Comparison of ENCODE assay signal across 20 mouse cellular contexts in the genomic region with DNA sequence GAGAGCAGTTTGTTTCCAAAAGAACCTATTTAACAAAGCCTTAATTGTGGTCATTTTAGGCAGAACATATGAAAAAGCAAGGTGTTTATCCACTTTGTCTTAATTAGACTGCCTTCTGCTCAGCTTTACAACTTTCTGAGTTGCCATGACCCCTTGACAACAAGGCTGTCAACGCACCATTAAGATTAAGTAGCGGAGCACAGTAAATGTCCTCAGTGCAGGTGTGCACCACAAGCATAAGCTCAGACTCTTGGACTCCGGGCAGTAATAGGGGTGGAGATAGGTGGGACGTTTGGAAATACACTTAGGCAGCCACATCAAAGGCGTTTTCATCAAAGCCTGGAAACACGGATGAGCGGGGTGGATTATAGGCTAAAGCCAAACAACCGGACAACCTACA.
"Had no signal": no experiment of that assay in that cellular context is flagged by ENCODE, and none has a peak within 500 bp of the region (broad histone marks: within the 10 kb centered on the region; RNA-seq: fewer than 3 reads in every experiment).

No protein-coding gene starts in this region.

- H3K36me3 ChIP-seq: liver, embryonic 13.5 days; midbrain, embryonic 12.5 days; midbrain, embryonic 15.5 days; neural tube, embryonic 12.5 days; neural tube, embryonic 15.5 days had no signal

- DNase-seq: kidney, adult 18-20 months; kidney, adult 9 months; kidney, postnatal 25 days; layer of hippocampus, postnatal 36 days; liver, embryonic 13.5 days; lung, adult 2 months; lung, postnatal 14 days; lung, postnatal 4 days; right cerebral cortex, adult 18-20 months; right cerebral cortex, postnatal 14 days; right cerebral cortex, postnatal 4 days; thymus, adult 2 months; thymus, postnatal 25 days had no signal

- H3K27ac ChIP-seq: left cerebral cortex, adult 2 months; liver, embryonic 13.5 days; midbrain, embryonic 12.5 days; midbrain, embryonic 15.5 days; neural tube, embryonic 12.5 days; neural tube, embryonic 15.5 days; stomach, postnatal 0 days had no signal

- H3K4me2 ChIP-seq: liver, embryonic 13.5 days; midbrain, embryonic 12.5 days; midbrain, embryonic 15.5 days; neural tube, embryonic 12.5 days; neural tube, embryonic 15.5 days had no signal

- H3K27me3 ChIP-seq: liver, embryonic 13.5 days; midbrain, embryonic 12.5 days; midbrain, embryonic 15.5 days; neural tube, embryonic 12.5 days; neural tube, embryonic 15.5 days had no signal

- H3K9me3 ChIP-seq: liver, embryonic 13.5 days; midbrain, embryonic 12.5 days; midbrain, embryonic 15.5 days; neural tube, embryonic 12.5 days; neural tube, embryonic 15.5 days had no signal

- H3K4me3 ChIP-seq: left cerebral cortex, adult 2 months; liver, embryonic 13.5 days; midbrain, embryonic 12.5 days; midbrain, embryonic 15.5 days; neural tube, embryonic 12.5 days; neural tube, embryonic 15.5 days had no signal

- H3K9ac ChIP-seq: liver, embryonic 13.5 days; midbrain, embryonic 12.5 days; midbrain, embryonic 15.5 days; neural tube, embryonic 12.5 days; neural tube, embryonic 15.5 days had no signal

- H3K4me1 ChIP-seq: liver, embryonic 13.5 days; midbrain, embryonic 12.5 days; midbrain, embryonic 15.5 days; neural tube, embryonic 12.5 days; neural tube, embryonic 15.5 days had no signal

- ATAC-seq: inflammation-experienced regulatory T-cells, adult 6 months; midbrain, embryonic 15.5 days had no signal
